Mouse (Mus musculus): Measurements from ENCODE around the gene Gpr180. TPM values are rescaled to one million over a fixed set of nuclear protein-coding genes. Genes with fewer than 3 reads are reported as not detected.

The Gpr180 gene
- polyA plus RNA-seq, 1 experiment, result 34.6 TPM

DNA sequence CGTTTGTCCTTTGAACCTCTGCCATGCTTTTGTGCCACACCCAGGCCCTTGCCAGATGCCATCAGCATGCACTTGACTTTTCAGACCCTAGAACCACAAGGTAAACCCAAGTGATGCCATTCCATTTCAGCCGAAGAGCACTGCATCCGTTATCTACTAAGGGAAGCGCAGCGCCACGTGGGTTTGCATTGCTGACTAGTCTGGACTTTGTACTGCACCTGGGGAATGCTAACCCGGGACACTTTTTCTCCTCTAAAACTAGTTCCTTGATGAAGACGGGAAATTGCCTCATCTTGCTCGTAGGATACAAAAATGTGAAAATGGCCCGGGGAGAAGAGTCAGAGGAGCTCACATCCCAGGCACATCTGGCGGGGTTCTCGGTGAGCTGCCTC is 38.7 kb downstream of the Gpr180 start:
- Histone ChIP-seq H3K4me3 (ENCODE audit: insufficient read depth, low read depth, low read length) (no peak overlapping the region), H3K27me3 (replicated peaks; ENCODE audit: control insufficient read depth, insufficient read depth, low read length) (no peaks in the 10 kb centered on the region), H3K4me1 (ENCODE audit: control insufficient read depth, insufficient read depth, low read length) (no peaks in the 10 kb centered on the region), H3K36me3 (ENCODE audit: control insufficient read depth, insufficient read depth, low read length) (no peaks in the 10 kb centered on the region), H3K27ac (ENCODE audit: insufficient read depth, low read depth, low read length) (no peak overlapping the region)
- WGBS, result 71% methylated on average over 12 of the region's 12 CpGs
- TF ChIP-seq POLR2A (IDR thresholded peaks at IDR 0.05; ENCODE audit: low read depth, low read length) (no peak), CTCF (conservative IDR thresholded peaks at IDR 0.05; ENCODE audit: insufficient read depth, insufficient read length, low read depth, low read length) (no peak)
- DNase-seq, result no peak

DNA sequence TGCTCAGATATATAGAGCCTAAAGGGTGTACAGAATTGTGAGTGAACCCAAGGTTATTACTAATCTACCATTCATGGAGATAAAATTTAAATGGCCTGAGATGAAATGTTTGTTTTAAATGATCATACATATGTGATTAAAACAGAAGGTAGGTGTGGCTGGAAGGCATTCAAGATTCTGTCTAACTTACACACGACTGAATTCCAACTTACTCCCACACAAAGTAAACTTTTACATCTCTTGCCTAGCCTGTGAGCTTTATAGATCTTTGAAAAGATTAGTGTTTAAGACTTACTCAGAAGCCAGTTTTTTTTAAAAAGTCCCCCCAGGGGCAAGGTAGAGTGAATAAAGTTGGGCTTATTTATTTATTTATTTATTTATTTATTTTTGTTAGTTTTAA is 42.3 kb downstream of the Gpr180 start:
- DNase-seq, result no peak
- 34% methylated on average over 1 of the region's 1 CpGs for WGBS
- Histone ChIP-seq H3K36me3 (ENCODE audit: control insufficient read depth, insufficient read depth, low read length) (no peaks in the 10 kb centered on the region), H3K27ac (ENCODE audit: insufficient read depth, low read depth, low read length) (no peak overlapping the region), H3K4me1 (ENCODE audit: control insufficient read depth, insufficient read depth, low read length) (no peaks in the 10 kb centered on the region), H3K27me3 (replicated peaks; ENCODE audit: control insufficient read depth, insufficient read depth, low read length) (no peaks in the 10 kb centered on the region), H3K4me3 (ENCODE audit: insufficient read depth, low read depth, low read length) (no peak overlapping the region)
- TF ChIP-seq POLR2A (IDR thresholded peaks at IDR 0.05; ENCODE audit: low read depth, low read length), result no peak
- TF ChIP-seq CTCF (conservative IDR thresholded peaks at IDR 0.05; ENCODE audit: insufficient read depth, insufficient read length, low read depth, low read length), result no peak

DNA sequence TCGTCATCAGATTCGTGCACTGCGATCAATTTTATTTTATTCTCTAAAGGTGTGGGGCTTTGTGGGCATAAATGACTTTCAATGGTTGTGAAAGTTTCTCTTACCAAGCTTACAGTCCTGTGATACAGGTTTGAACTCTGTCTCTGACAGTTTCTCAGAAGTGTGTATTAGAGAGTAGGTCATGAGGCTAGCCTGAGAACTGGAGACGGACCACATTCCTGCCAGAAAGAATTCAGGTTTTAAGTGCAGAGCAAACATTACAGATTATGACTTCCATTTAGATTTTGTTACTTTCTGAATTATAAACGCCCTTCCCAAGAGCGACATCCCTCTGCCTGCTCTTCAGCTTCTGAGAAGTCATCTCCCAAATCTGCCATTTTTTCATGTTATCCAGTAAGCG is 42.7 kb downstream of the Gpr180 start:
- Histone ChIP-seq H3K36me3 (ENCODE audit: control insufficient read depth, insufficient read depth, low read length) (no peaks in the 10 kb centered on the region), H3K4me1 (ENCODE audit: control insufficient read depth, insufficient read depth, low read length) (no peaks in the 10 kb centered on the region), H3K4me3 (ENCODE audit: insufficient read depth, low read depth, low read length) (no peak overlapping the region), H3K27me3 (replicated peaks; ENCODE audit: control insufficient read depth, insufficient read depth, low read length) (no peaks in the 10 kb centered on the region), H3K27ac (ENCODE audit: insufficient read depth, low read depth, low read length) (no peak overlapping the region)
- DNase-seq, result no peak
- TF ChIP-seq POLR2A (IDR thresholded peaks at IDR 0.05; ENCODE audit: low read depth, low read length), result no peak
- no peak for TF ChIP-seq CTCF (conservative IDR thresholded peaks at IDR 0.05; ENCODE audit: insufficient read depth, insufficient read length, low read depth, low read length)
- WGBS, result 48% methylated on average over 7 of the region's 7 CpGs

DNA sequence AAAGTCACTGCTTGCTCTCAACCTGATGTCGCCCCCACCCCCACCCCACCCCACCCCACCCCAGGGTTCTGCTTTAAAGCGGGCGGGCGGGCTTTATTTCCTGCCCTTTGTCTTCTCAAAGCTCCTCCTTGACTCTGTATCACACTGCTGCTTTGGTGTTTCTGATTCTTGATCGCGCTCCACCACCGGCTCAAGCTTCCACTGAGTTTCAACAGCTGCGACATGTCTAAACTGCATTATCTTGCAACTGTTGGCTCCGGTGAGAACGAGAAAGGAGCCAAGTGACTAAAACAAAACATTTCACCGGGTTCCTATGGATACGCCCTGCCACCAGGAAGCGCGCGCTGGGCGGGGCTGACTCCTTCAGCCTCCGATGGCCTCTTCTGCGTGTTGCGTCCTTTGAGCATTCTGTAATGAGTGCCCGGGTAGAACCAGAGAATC is 43.2 kb downstream of the Gpr180 start:
- no peaks in the 10 kb centered on the region for H3K4me1 ChIP-seq (ENCODE audit: control insufficient read depth, insufficient read depth, low read length)
- H3K27ac ChIP-seq (ENCODE audit: insufficient read depth, low read depth, low read length), result no peak overlapping the region
- DNase-seq, result peak; percentile 73
- no peak for TF ChIP-seq CTCF (conservative IDR thresholded peaks at IDR 0.05; ENCODE audit: insufficient read depth, insufficient read length, low read depth, low read length)
- H3K4me3 ChIP-seq (ENCODE audit: insufficient read depth, low read depth, low read length), result peak overlapping the region; percentile 54
- H3K27me3 ChIP-seq (replicated peaks; ENCODE audit: control insufficient read depth, insufficient read depth, low read length), result no peaks in the 10 kb centered on the region
- H3K36me3 ChIP-seq (ENCODE audit: control insufficient read depth, insufficient read depth, low read length), result no peaks in the 10 kb centered on the region
- WGBS, result under 1% methylated on average over 20 of the region's 20 CpGs

DNA sequence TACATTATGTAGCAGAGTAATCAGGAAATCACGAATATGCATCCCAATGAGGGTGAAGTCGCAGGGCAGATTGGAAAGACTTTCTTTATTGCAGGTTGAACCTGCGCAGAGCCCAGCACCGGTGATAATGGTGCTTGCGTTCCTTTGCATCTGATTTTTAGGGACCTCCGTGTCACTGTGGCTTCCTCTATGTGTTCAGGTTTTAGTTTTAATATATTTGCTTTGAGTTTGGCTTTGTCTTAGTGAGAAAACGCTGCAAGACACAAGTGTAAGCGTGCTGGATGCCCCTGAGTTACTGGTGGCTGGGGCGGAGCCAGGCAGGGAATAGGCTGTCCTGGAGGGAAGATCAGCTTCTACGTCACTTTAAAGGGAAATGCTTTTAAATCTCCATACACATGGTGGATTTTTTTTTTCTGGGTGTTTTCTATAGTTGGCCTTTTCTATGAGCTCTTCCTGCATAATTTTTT is 43.8 kb downstream of the Gpr180 start:
- Histone ChIP-seq H3K27ac (ENCODE audit: insufficient read depth, low read depth, low read length) (no peak overlapping the region), H3K27me3 (replicated peaks; ENCODE audit: control insufficient read depth, insufficient read depth, low read length) (no peaks in the 10 kb centered on the region), H3K36me3 (ENCODE audit: control insufficient read depth, insufficient read depth, low read length) (no peaks in the 10 kb centered on the region), H3K4me1 (ENCODE audit: control insufficient read depth, insufficient read depth, low read length) (no peaks in the 10 kb centered on the region), H3K4me3 (ENCODE audit: insufficient read depth, low read depth, low read length) (peak overlapping the region; percentile 54)
- WGBS, result 1% methylated on average over 10 of the region's 10 CpGs
- no peak for TF ChIP-seq CTCF (conservative IDR thresholded peaks at IDR 0.05; ENCODE audit: insufficient read depth, insufficient read length, low read depth, low read length)
- TF ChIP-seq POLR2A (IDR thresholded peaks at IDR 0.05; ENCODE audit: low read depth, low read length), result no peak
- DNase-seq, result peak; percentile 60

DNA sequence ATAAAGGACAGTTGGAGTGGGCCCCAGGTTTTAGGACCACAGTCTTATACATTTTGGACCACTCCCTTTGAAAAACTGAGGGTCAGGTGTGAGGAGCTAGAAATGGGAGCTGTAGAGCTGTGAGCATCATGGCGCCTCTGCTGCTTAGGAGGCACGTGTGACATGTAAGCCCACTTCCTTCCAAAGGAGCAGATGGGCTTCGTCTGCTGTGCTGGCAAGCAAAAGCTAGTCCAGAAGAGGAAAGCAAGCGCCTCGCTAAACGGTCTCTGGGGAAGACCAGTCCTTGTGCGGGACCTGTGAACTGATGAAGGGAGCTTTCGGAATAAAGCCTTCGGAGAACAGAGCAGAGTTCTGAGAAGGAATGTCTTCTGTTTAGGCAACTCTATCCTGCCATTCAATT is 54.5 kb downstream of the Gpr180 start:
- no peak for TF ChIP-seq CTCF (conservative IDR thresholded peaks at IDR 0.05; ENCODE audit: insufficient read depth, insufficient read length, low read depth, low read length)
- TF ChIP-seq POLR2A (IDR thresholded peaks at IDR 0.05; ENCODE audit: low read depth, low read length), result no peak
- H3K27ac ChIP-seq (ENCODE audit: insufficient read depth, low read depth, low read length), result no peak overlapping the region
- H3K4me1 ChIP-seq (ENCODE audit: control insufficient read depth, insufficient read depth, low read length), result no peaks in the 10 kb centered on the region
- DNase-seq, result no peak
- no peaks in the 10 kb centered on the region; the same call in 1 of the 2 replicates for H3K27me3 ChIP-seq (replicated peaks; ENCODE audit: control insufficient read depth, insufficient read depth, low read length)
- H3K4me3 ChIP-seq (ENCODE audit: insufficient read depth, low read depth, low read length), result no peak overlapping the region
- 70% methylated on average over 9 of the region's 9 CpGs for WGBS
- no peaks in the 10 kb centered on the region for H3K36me3 ChIP-seq (ENCODE audit: control insufficient read depth, insufficient read depth, low read length)

DNA sequence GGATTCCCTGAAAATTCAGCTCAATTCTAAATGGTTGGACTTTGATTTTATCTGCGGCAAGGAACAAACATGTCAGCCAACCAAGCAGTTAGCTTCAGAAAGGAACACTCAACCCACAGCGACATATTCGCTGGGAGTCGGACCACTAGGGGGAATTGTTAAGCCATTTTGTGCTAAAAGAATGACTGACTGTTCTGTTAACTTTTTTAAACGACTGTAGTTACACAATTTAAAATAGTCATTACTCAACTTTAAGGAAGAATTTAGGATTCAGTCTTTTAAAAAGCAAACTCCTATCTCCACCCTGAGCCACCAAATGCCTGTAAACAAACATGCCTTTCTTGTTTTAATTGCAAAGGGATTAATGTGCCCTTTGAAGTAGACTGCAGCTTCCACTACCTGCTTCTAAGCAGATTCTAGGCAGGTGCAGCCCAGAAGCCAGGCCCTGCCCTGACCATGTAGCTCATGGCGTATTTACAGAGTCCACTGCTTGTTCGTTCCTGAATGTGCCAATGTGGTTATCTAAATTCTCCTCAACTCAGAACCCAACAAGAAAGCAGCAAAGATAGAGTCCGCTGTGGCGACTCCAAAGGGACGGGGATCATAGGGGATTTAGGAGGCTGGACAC is 56.2 kb downstream of the Gpr180 start:
- Histone ChIP-seq H3K4me1 (ENCODE audit: control insufficient read depth, insufficient read depth, low read length) (no peaks in the 10 kb centered on the region), H3K27me3 (replicated peaks; ENCODE audit: control insufficient read depth, insufficient read depth, low read length) (no peaks in the 10 kb centered on the region; the same call in 1 of the 2 replicates), H3K36me3 (ENCODE audit: control insufficient read depth, insufficient read depth, low read length) (no peaks in the 10 kb centered on the region), H3K4me3 (ENCODE audit: insufficient read depth, low read depth, low read length) (no peak overlapping the region), H3K27ac (ENCODE audit: insufficient read depth, low read depth, low read length) (no peak overlapping the region)
- TF ChIP-seq POLR2A (IDR thresholded peaks at IDR 0.05; ENCODE audit: low read depth, low read length) (no peak), CTCF (conservative IDR thresholded peaks at IDR 0.05; ENCODE audit: insufficient read depth, insufficient read length, low read depth, low read length) (no peak)
- no peak for DNase-seq
- 68% methylated on average over 10 of the region's 10 CpGs for WGBS

Data from kidney, adult 2 months (tissue).